12 mouse cellular contexts compared by ENCODE assay signal in the genomic region with DNA sequence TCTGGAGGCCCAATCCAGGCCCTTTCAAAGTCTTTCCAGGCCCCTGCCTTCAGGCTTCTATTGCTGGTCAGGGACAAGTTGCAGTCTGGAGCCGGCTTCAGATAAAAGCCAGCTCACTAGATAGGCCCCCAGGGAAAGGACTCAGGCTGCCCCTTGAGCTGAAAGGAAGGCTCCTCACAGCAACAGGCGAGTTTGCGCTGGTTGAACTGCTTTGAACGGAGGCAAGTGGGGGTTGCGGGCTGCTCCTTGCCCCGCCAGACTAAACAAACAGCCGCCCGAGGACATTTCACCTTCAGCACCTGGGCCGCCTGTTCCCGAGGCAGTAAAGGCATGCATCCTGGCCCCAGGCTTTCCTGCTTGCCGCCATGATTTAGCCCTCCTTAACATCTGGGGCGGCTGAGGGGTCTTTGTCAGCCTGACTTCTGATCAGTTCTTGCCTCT. TPM values are rescaled to one million over a fixed set of nuclear protein-coding genes. Genes with fewer than 3 reads are reported as not detected.
A peak's percentile ranks its signal among the peaks of the same experiment; 100 is the strongest.
DNase-seq lines count a peak whose midpoint lies in the region; ATAC-seq lines count a peak whose summit lies in the region.
"Had no signal": no experiment of that assay in that cellular context is flagged by ENCODE, and none has a peak within 500 bp of the region (broad histone marks: within the 10 kb centered on the region; RNA-seq: fewer than 3 reads in every experiment).

No protein-coding gene starts in this region.

- no peak overlapping the region for H3K9ac ChIP-seq in midbrain, embryonic 11.5 days (ENCODE audit: low read length)
- H3K9ac ChIP-seq in midbrain, embryonic 15.5 days: no peak overlapping the region
- H3K9ac ChIP-seq in intestine, embryonic 14.5 days (ENCODE audit: low read length): peak overlapping the region; percentile 58
- no peak overlapping the region for H3K9ac ChIP-seq in forebrain, embryonic 16.5 days (replicated peaks; ENCODE audit: low read depth, low read length)

- H3K4me2 ChIP-seq in midbrain, embryonic 11.5 days: no peak overlapping the region
- H3K4me2 ChIP-seq in midbrain, embryonic 15.5 days: no peak overlapping the region
- H3K4me2 ChIP-seq in intestine, embryonic 14.5 days (ENCODE audit: low read length): peak overlapping the region; percentile 21
- no peak overlapping the region for H3K4me2 ChIP-seq in forebrain, embryonic 16.5 days (ENCODE audit: low read length)

- no peaks in the 10 kb centered on the region for H3K4me1 ChIP-seq in midbrain, embryonic 11.5 days (ENCODE audit: control insufficient read depth, insufficient read depth, low read length)
- 0 out of 2 replicates have a peak, but pooled peaks cover 2% of the 10 kb centered on the region for H3K4me1 ChIP-seq in midbrain, embryonic 15.5 days
- no peaks in the 10 kb centered on the region for H3K4me1 ChIP-seq in intestine, embryonic 14.5 days (replicated peaks; ENCODE audit: control insufficient read depth, insufficient read depth, low read length)
- no peaks in the 10 kb centered on the region for H3K4me1 ChIP-seq in forebrain, embryonic 16.5 days (replicated peaks; ENCODE audit: control insufficient read depth, insufficient read depth, low read length)

- peak; percentile 94 for DNase-seq in midbrain, embryonic 11.5 days (ENCODE audit: low spot score, missing footprints)
- no peak for DNase-seq in intestine, embryonic 14.5 days (ENCODE audit: low spot score)
- peak; percentile 61 to 76 for DNase-seq in kidney, postnatal 4 days
- DNase-seq in urinary bladder, postnatal 10 days (ENCODE audit: low spot score): peak; percentile 10
- DNase-seq: cerebellum, adult 18-20 months; lung, adult 2 months had no signal

- H3K4me3 ChIP-seq in midbrain, embryonic 11.5 days (ENCODE audit: low read depth, low read length): no peak overlapping the region
- H3K4me3 ChIP-seq in midbrain, embryonic 15.5 days: no peak overlapping the region
- H3K4me3 ChIP-seq in intestine, embryonic 14.5 days (ENCODE audit: low read depth, low read length): peak overlapping the region; percentile 34
- H3K4me3 ChIP-seq in forebrain, embryonic 16.5 days (replicated peaks; ENCODE audit: low read length): no peak overlapping the region
- H3K4me3 ChIP-seq: forebrain, embryonic 10.5 days had no signal

- no peak for ATAC-seq in midbrain, embryonic 11.5 days (ENCODE audit: low FRiP score)
- ATAC-seq in midbrain, embryonic 15.5 days (replicated peaks): no peak
- ATAC-seq in intestine, embryonic 14.5 days (replicated peaks; ENCODE audit: low FRiP score, low TSS enrichment, low read depth): no peak
- no peak for ATAC-seq in megakaryocyte, adult 5-6 weeks (ENCODE audit: poor library complexity, severe bottlenecking)
- no peak for ATAC-seq in forebrain, embryonic 16.5 days

- no peaks in the 10 kb centered on the region for H3K9me3 ChIP-seq in midbrain, embryonic 11.5 days (ENCODE audit: control insufficient read depth, low read length)
- no peaks in the 10 kb centered on the region for H3K9me3 ChIP-seq in midbrain, embryonic 15.5 days
- no peaks in the 10 kb centered on the region for H3K9me3 ChIP-seq in intestine, embryonic 14.5 days (ENCODE audit: control insufficient read depth, low read length)
- H3K9me3 ChIP-seq in forebrain, embryonic 16.5 days (ENCODE audit: control insufficient read depth, low read length): no peaks in the 10 kb centered on the region
- H3K9me3 ChIP-seq: forebrain, embryonic 10.5 days had no signal

- H3K27me3 ChIP-seq in midbrain, embryonic 11.5 days (ENCODE audit: control insufficient read depth, insufficient read depth, low read length): peaks cover 98% of the 10 kb centered on the region
- peaks cover 96% of the 10 kb centered on the region for H3K27me3 ChIP-seq in midbrain, embryonic 15.5 days (replicated peaks)
- H3K27me3 ChIP-seq in intestine, embryonic 14.5 days (replicated peaks; ENCODE audit: control insufficient read depth, insufficient read depth, low read length): peaks cover 100% of the 10 kb centered on the region
- H3K27me3 ChIP-seq in forebrain, embryonic 16.5 days (replicated peaks; ENCODE audit: control insufficient read depth, insufficient read depth, low read length): peaks cover 89% of the 10 kb centered on the region

- H3K27ac ChIP-seq in midbrain, embryonic 11.5 days (ENCODE audit: low read depth, low read length): no peak overlapping the region
- H3K27ac ChIP-seq in midbrain, embryonic 15.5 days: no peak overlapping the region
- H3K27ac ChIP-seq in intestine, embryonic 14.5 days (ENCODE audit: low read depth): peak overlapping the region; percentile 9; the same call in 1 of the 2 replicates
- H3K27ac ChIP-seq in forebrain, embryonic 16.5 days (ENCODE audit: low read length): no peak overlapping the region
- H3K27ac ChIP-seq: forebrain, embryonic 10.5 days had no signal

- WGBS in midbrain, embryonic 11.5 days: 2% methylated on average over 12 of the region's 12 CpGs
- 1% methylated on average over 12 of the region's 12 CpGs for WGBS in midbrain, embryonic 15.5 days
- 3% methylated on average over 12 of the region's 12 CpGs for WGBS in intestine, embryonic 14.5 days
- WGBS in forebrain, embryonic 16.5 days: under 1% methylated on average over 12 of the region's 12 CpGs

- H3K36me3 ChIP-seq in midbrain, embryonic 11.5 days (ENCODE audit: control insufficient read depth, insufficient read depth, low read length): no peaks in the 10 kb centered on the region
- H3K36me3 ChIP-seq in midbrain, embryonic 15.5 days (replicated peaks): no peaks in the 10 kb centered on the region
- no peaks in the 10 kb centered on the region for H3K36me3 ChIP-seq in intestine, embryonic 14.5 days (ENCODE audit: control insufficient read depth, insufficient read depth, low read length)
- H3K36me3 ChIP-seq in forebrain, embryonic 16.5 days (ENCODE audit: control insufficient read depth, insufficient read depth): no peaks in the 10 kb centered on the region
- H3K36me3 ChIP-seq: forebrain, embryonic 10.5 days had no signal

RNA-seq across cellular contexts. Expression of gene Hoxa11, which starts 1.9 kb away (rescaled TPM):
- not detected in 2 replicates for polyA plus RNA-seq in midbrain, embryonic 11.5 days (2014; fragmentation: Nextera tagmentation; extraction: Ambion mirVana)
- 0.13 TPM in 1 of 2 replicates, not detected in the other for polyA plus RNA-seq in midbrain, embryonic 15.5 days (2015; fragmentation: Nextera tagmentation; extraction: Ambion mirVana)
- polyA plus RNA-seq in intestine, embryonic 14.5 days (2014; fragmentation: Nextera tagmentation; extraction: Ambion mirVana): 2.0 and 2.6 TPM in 2 replicates
- not detected in 2 replicates for total RNA-seq in megakaryocyte, adult 5-6 weeks (2015)
- not detected in 2 replicates for total RNA-seq in megakaryocyte, adult 5-6 weeks (2017)
- polyA plus RNA-seq in forebrain, embryonic 16.5 days (2015; fragmentation: Nextera tagmentation; extraction: Ambion mirVana): 0.14 TPM in 1 of 2 replicates, not detected in the other
- polyA plus RNA-seq: forebrain, embryonic 10.5 days; heart, postnatal 0 days; large intestine, adult 2 months; lung, adult 2 months had no signal

RNA-seq across cellular contexts. Expression of gene Hoxa10, which starts 3.0 kb away (rescaled TPM):
- not detected in 2 replicates for polyA plus RNA-seq in midbrain, embryonic 11.5 days (2014; fragmentation: Nextera tagmentation; extraction: Ambion mirVana)
- 0.15 TPM in 1 of 2 replicates, not detected in the other for polyA plus RNA-seq in midbrain, embryonic 15.5 days (2015; fragmentation: Nextera tagmentation; extraction: Ambion mirVana)
- 15.6 and 20.4 TPM in 2 replicates for polyA plus RNA-seq in intestine, embryonic 14.5 days (2014; fragmentation: Nextera tagmentation; extraction: Ambion mirVana)
- 0.07 TPM in 1 of 2 replicates, not detected in the other for total RNA-seq in megakaryocyte, adult 5-6 weeks (2015)
- 0.11 TPM in 1 of 2 replicates, not detected in the other for total RNA-seq in megakaryocyte, adult 5-6 weeks (2017)
- 0.29 TPM in 1 of 2 replicates, not detected in the other for polyA plus RNA-seq in forebrain, embryonic 16.5 days (2015; fragmentation: Nextera tagmentation; extraction: Ambion mirVana)
- polyA plus RNA-seq: forebrain, embryonic 10.5 days; heart, postnatal 0 days; lung, adult 2 months had no signal

RNA-seq across cellular contexts. Expression of gene Hoxa9, which starts 12.8 kb away (rescaled TPM):
- not detected in 2 replicates for polyA plus RNA-seq in midbrain, embryonic 11.5 days (2014; fragmentation: Nextera tagmentation; extraction: Ambion mirVana)
- polyA plus RNA-seq in midbrain, embryonic 15.5 days (2015; fragmentation: Nextera tagmentation; extraction: Ambion mirVana): not detected in 2 replicates
- 4.2 and 7.1 TPM in 2 replicates for polyA plus RNA-seq in intestine, embryonic 14.5 days (2014; fragmentation: Nextera tagmentation; extraction: Ambion mirVana)
- total RNA-seq in megakaryocyte, adult 5-6 weeks (2015): 0.36 and 1.2 TPM in 2 replicates
- total RNA-seq in megakaryocyte, adult 5-6 weeks (2017): 1.5 and 2.0 TPM in 2 replicates
- 0.30 TPM in 1 of 2 replicates, not detected in the other for polyA plus RNA-seq in forebrain, embryonic 16.5 days (2015; fragmentation: Nextera tagmentation; extraction: Ambion mirVana)
- polyA plus RNA-seq: forebrain, embryonic 10.5 days; heart, postnatal 0 days; lung, adult 2 months had no signal

RNA-seq across cellular contexts. Expression of gene Hoxa13, which starts 17.0 kb away (rescaled TPM):
- not detected in 2 replicates for polyA plus RNA-seq in midbrain, embryonic 11.5 days (2014; fragmentation: Nextera tagmentation; extraction: Ambion mirVana)
- not detected in 2 replicates for polyA plus RNA-seq in midbrain, embryonic 15.5 days (2015; fragmentation: Nextera tagmentation; extraction: Ambion mirVana)
- 0.35 and 0.39 TPM in 2 replicates for polyA plus RNA-seq in intestine, embryonic 14.5 days (2014; fragmentation: Nextera tagmentation; extraction: Ambion mirVana)
- total RNA-seq in megakaryocyte, adult 5-6 weeks (2015): not detected in 2 replicates
- total RNA-seq in megakaryocyte, adult 5-6 weeks (2017): not detected in 2 replicates
- polyA plus RNA-seq in forebrain, embryonic 16.5 days (2015; fragmentation: Nextera tagmentation; extraction: Ambion mirVana): not detected in 2 replicates
- polyA plus RNA-seq: forebrain, embryonic 10.5 days; heart, postnatal 0 days; large intestine, adult 2 months; lung, adult 2 months had no signal

RNA-seq across cellular contexts. Expression of gene Hoxa7, which starts 22.0 kb away (rescaled TPM):
- polyA plus RNA-seq in midbrain, embryonic 11.5 days (2014; fragmentation: Nextera tagmentation; extraction: Ambion mirVana): 0.14 TPM in 1 of 2 replicates, not detected in the other
- polyA plus RNA-seq in midbrain, embryonic 15.5 days (2015; fragmentation: Nextera tagmentation; extraction: Ambion mirVana): not detected in 2 replicates
- 9.2 and 10.1 TPM in 2 replicates for polyA plus RNA-seq in intestine, embryonic 14.5 days (2014; fragmentation: Nextera tagmentation; extraction: Ambion mirVana)
- total RNA-seq in megakaryocyte, adult 5-6 weeks (2015): 1.2 and 1.8 TPM in 2 replicates
- total RNA-seq in megakaryocyte, adult 5-6 weeks (2017): 0.53 and 0.73 TPM in 2 replicates
- polyA plus RNA-seq in forebrain, embryonic 16.5 days (2015; fragmentation: Nextera tagmentation; extraction: Ambion mirVana): not detected in 2 replicates
- polyA plus RNA-seq: forebrain, embryonic 10.5 days had no signal

Comparison
In these comparisons a context has a peak if more than half of its experiments do, and no peak if none do; other contexts are left out.
1. RNA of gene Hoxa10, which starts 3.0 kb away (polyA plus RNA-seq): 15.6 to 20.4 TPM in intestine, embryonic 14.5 days; 0.15 TPM in midbrain, embryonic 15.5 days, not detected in midbrain, embryonic 11.5 days and 0.29 TPM in forebrain, embryonic 16.5 days; every median in the first group is over 10 times any median in the second.